Mouse (Mus musculus) gastrocnemius, adult 8-10 months (tissue): Measurements from ENCODE around the gene Ndufs2. TPM values are rescaled to one million over a fixed set of nuclear protein-coding genes. Genes with fewer than 3 reads are reported as not detected.

Experiments
- DNase-seq, 2 experiments: peaks; one replicate each; pipeline ENCODE4 v3.0.0; 2022; ENCODE audit warnings: low spot score in 2 of 2
- total RNA-seq, 4 experiments: library from RNA; stranded (reverse); gene quantifications; 2 replicates each; pipeline ENCODE4 v1.2.4; 2022

Ndufs2 gene
- total RNA-seq, 4 experiments from 2014 or later, result 830 to 997 (median 868) TPM

GRCm38 (mm10) chr1:171232348-171232747 lies 18.8 kb downstream of the Ndufs2 start:
- DNase-seq, result no peak

GRCm38 (mm10) chr1:171231844-171232243 lies 19.3 kb downstream of the Ndufs2 start:
- no peak for DNase-seq

GRCm38 (mm10) chr1:171230215-171230614 lies 21.0 kb downstream of the Ndufs2 start:
- no peak for DNase-seq

GRCm38 (mm10) chr1:171229750-171230149 lies 21.4 kb downstream of the Ndufs2 start:
- DNase-seq, result no peak

GRCm38 (mm10) chr1:171227879-171228278 lies 23.3 kb downstream of the Ndufs2 start:
- DNase-seq, result no peak

GRCm38 (mm10) chr1:171226780-171227179 lies 24.4 kb downstream of the Ndufs2 start:
- no peak for DNase-seq

- no peak for DNase-seq
These were observed 26.3 kb downstream of the Ndufs2 start, which contains the start of gene Apoa2 for GRCm38 (mm10) chr1:171224857-171225256. Apoa2 (plus strand) TSS chr1:171225054.

- no peak for DNase-seq
These were observed 27.4 kb downstream of the Ndufs2 start for GRCm38 (mm10) chr1:171223796-171224195.

- DNase-seq, result no peak
These were observed 28.0 kb downstream of the Ndufs2 start for GRCm38 (mm10) chr1:171223168-171223567.

- DNase-seq, result peak; percentile 93 to 97
These were observed 28.7 kb downstream of the Ndufs2 start, which contains the start of gene Tomm40l for GRCm38 (mm10) chr1:171222238-171223155. Tomm40l (minus strand) TSS chr1:171222514.

- no peak for DNase-seq
These were observed 29.7 kb downstream of the Ndufs2 start for GRCm38 (mm10) chr1:171221281-171222193.

GRCm38 (mm10) chr1:171220871-171221270 lies 30.3 kb downstream of the Ndufs2 start:
- peak; percentile 67 to 73 for DNase-seq

- no peak for DNase-seq
These were observed 34.8 kb downstream of the Ndufs2 start for GRCm38 (mm10) chr1:171216241-171216955.

GRCm38 (mm10) chr1:171213801-171214496 lies 37.2 kb downstream of the Ndufs2 start, which contains the start of gene Nr1i3:
Nr1i3 (plus strand) TSS chr1:171213970.
- DNase-seq, result no peak

GRCm38 (mm10) chr1:171212854-171213253 lies 38.3 kb downstream of the Ndufs2 start:
- no peak for DNase-seq

- no peak for DNase-seq
These were observed 41.8 kb downstream of the Ndufs2 start for GRCm38 (mm10) chr1:171209409-171209808.

- no peak for DNase-seq
These were observed 45.3 kb downstream of the Ndufs2 start for GRCm38 (mm10) chr1:171205704-171206493.

- no peak for DNase-seq
These were observed 46.9 kb downstream of the Ndufs2 start for GRCm38 (mm10) chr1:171204249-171204644.

- no peak for DNase-seq
These were observed 47.5 kb downstream of the Ndufs2 start for GRCm38 (mm10) chr1:171203471-171204248.
